Mouse (Mus musculus): ENCODE measurements at regions not wholly inside any gene's neighbourhood (a gene's known extent, or its start where the extent isn't known, plus 50 kb on each side); places are given as distances from the start of the nearest gene placed in this dataset.

GRCm38 (mm10) chr6:94340546-94340945 lies 56.8 kb upstream of the Magi1 start:
- no peak for DNase-seq (ENCODE audit: extremely low spot score, low spot score)

- DNase-seq (ENCODE audit: extremely low spot score, low spot score) = peak; percentile 51
Observed at GRCm38 (mm10) chr6:94336168-94336567, 52.5 kb upstream of the Magi1 start.
